Mouse (Mus musculus) liver, embryonic 14.5 days (tissue): ENCODE results near the gene Mamdc2.

Experiments
- CTCF ChIP-seq: IDR thresholded peaks from 2 replicates; pipeline ENCODE4 v1.5.1; 2016; ENCODE audit warnings: antibody characterized with exemption, low read depth, control low read depth
- EP300 ChIP-seq: IDR thresholded peaks from 2 replicates; pipeline ENCODE4 v1.6.1; 2016; ENCODE audit warnings: antibody characterized with exemption, low read depth

GRCm38 (mm10) chr19:23497171-23497917 is 49.1 kb upstream of the Mamdc2 start:
- TF ChIP-seq CTCF (no peak), EP300 (no peak)
